Mouse (Mus musculus) heart, embryonic 11.5 days (tissue): ENCODE data around the gene Prox1. TPM values are rescaled to one million over a fixed set of nuclear protein-coding genes. Genes with fewer than 3 reads are reported as not detected.
A peak's percentile ranks its signal among the peaks of the same experiment; 100 is the strongest.

Experiments
- ATAC-seq: fragments of 200-750 bp; cut with Nextera tagmentation; replicated peaks from 2 replicates; pipeline ENCODE4 v1.8.0; 2017; ENCODE audit warnings: moderate library complexity; ENCODE audit not compliant: insufficient number of reproducible peaks, low FRiP score, low TSS enrichment
- H3K27ac ChIP-seq: fragments of 300-500 bp; sonication (generic); 2 replicates; pipeline ENCODE4 v1.5.1; 2014; ENCODE audit warnings: mild to moderate bottlenecking, low read depth, low read length
- H3K27me3 ChIP-seq: fragments of 300-500 bp; sonication (generic); 2 replicates; pipeline ENCODE4 v1.6.1; 2014; ENCODE audit warnings: mild to moderate bottlenecking, low read length, mixed read lengths; ENCODE audit not compliant: control insufficient read depth, insufficient read depth
- H3K36me3 ChIP-seq: fragments of 300-500 bp; sonication (generic); 2 replicates; pipeline ENCODE4 v1.6.1; 2014; ENCODE audit warnings: mild to moderate bottlenecking, low read length, moderate library complexity, mixed read lengths; ENCODE audit not compliant: control insufficient read depth, insufficient read depth
- H3K4me1 ChIP-seq: fragments of 300-500 bp; sonication (generic); 2 replicates; pipeline ENCODE4 v1.6.1; 2014; ENCODE audit warnings: low read length; ENCODE audit not compliant: control insufficient read depth, insufficient read depth
- H3K4me2 ChIP-seq: fragments of 300-500 bp; sonication (generic); 2 replicates; pipeline ENCODE4 v1.6.1; 2014; ENCODE audit warnings: mild to moderate bottlenecking, moderate library complexity
- H3K4me3 ChIP-seq: fragments of 300-500 bp; sonication (generic); 2 replicates; pipeline ENCODE4 v1.5.1; 2014; ENCODE audit warnings: low read depth, low read length
- H3K9ac ChIP-seq: fragments of 300-500 bp; sonication (generic); 2 replicates; pipeline ENCODE4 v1.6.1; 2014; ENCODE audit warnings: mild to moderate bottlenecking, low read depth, low read length, moderate library complexity
- H3K9me3 ChIP-seq: fragments of 300-500 bp; sonication (generic); replicated peaks from 2 replicates; pipeline ENCODE4 v1.6.1; 2016; ENCODE audit warnings: low read length; ENCODE audit not compliant: control insufficient read depth
- WGBS: fragments of 180-500 bp; shearing (Covaris S2); extraction: QIAGEN DNeasy Blood & Tissue Kit; methylation state at CpG from one replicate; pipeline ENCODE4 v1.1.7; 2014; ENCODE audit not compliant: insufficient replicate concordance; 5-methylcytosine and 5-hydroxymethylcytosine counted together
- polyA plus RNA-seq: library from polyadenylated mRNA; unstranded; fragments of >200 nt; fragmentation: Nextera tagmentation; extraction: Ambion mirVana; gene quantifications from 2 replicates; pipeline ENCODE4 v1.2.1, GENCODE M21; 2014

The Prox1 gene
- polyA plus RNA-seq: 12.6 and 17.9 TPM in 2 replicates

DNA sequence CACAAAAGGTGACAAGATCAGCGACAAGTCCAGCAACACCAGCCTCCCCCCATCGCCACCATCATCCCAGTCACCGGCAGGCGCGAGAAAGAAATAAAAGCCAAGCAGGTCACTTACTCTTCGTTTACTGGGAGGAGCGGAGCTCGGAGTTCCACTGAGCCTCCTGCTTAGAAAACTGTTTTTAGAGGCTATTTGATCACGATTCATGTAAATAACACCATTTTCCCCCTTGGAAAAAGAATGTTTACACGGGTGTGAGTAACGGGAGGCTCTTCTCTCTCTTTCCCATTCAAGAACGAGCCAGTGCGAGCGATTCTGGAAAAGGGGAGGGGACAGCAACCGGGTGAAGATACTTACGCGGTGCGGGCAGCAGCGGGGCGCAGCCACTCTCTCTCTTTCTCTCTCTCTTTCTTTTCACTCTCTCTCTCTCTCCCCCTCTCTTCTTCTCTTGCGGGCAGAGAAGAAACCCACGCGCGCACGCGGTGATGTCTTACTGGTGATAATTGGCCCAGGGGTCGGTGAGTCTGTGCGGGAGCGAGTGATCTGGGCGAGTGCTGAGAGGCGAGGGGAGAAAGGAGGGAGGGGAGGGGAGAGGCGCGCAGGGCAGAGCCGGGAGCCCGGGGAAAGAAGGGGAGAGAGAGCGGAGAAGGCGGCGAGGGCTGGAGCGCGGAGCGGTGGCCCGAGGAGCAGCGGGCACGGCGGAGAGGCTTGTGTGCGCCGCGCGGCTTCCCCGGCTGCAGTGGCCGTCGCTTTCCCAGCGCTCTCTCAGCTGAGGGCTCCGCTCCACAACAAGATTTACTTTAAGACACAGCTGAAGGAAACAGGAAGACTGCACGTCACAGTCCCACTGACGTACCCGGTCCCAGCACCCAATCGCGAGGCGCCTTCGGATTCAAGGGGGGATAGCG is at the start of gene Prox1:
Prox1 (minus strand) TSS at position 804 of the 908 bp plus-strand sequence.
- Histone ChIP-seq H3K4me3 (peak within 1 kb of the TSS; percentile 70), H3K4me2 (peak within 1 kb of the TSS; percentile 95), H3K9me3 (no peaks in the 10 kb centered on the region), H3K27me3 (peaks cover 10% of the 10 kb centered on the region), H3K9ac (peak within 1 kb of the TSS; percentile 94), H3K36me3 (no peaks in the 10 kb centered on the region), H3K4me1 (peaks cover 27% of the 10 kb centered on the region), H3K27ac (peak within 1 kb of the TSS; percentile 94)
- WGBS: under 1% methylated on average over 58 of the region's 62 CpGs
- peak; percentile 80 for ATAC-seq

DNA sequence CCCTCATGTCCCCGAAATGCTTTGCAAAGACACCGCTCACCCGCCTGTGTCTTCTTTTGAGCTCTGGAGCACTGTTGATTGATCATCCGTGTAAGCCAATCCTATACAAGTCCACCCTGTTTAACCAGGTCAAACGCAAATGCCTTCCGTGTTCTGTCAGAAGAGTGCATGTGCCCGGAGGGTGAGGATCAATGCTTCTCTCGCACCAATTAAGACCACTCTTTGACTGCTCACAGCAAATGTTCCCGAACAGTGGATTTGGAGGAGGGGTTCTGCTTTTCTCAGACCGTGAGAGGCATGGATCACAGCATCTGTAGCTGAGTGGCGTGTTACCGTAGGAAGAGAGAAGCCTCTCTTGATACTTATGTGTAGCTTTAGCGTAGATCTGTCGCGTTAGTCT is 46.1 kb upstream of the Prox1 start:
- no peak overlapping the region for H3K4me2 ChIP-seq
- no peaks in the 10 kb centered on the region for H3K4me1 ChIP-seq
- 85% methylated on average over 15 of the region's 15 CpGs for WGBS
- H3K9ac ChIP-seq: no peak overlapping the region
- no peak overlapping the region for H3K27ac ChIP-seq
- no peak overlapping the region for H3K4me3 ChIP-seq
- ATAC-seq: no peak
- no peaks in the 10 kb centered on the region for H3K9me3 ChIP-seq
- H3K27me3 ChIP-seq: no peaks in the 10 kb centered on the region
- H3K36me3 ChIP-seq: no peaks in the 10 kb centered on the region

DNA sequence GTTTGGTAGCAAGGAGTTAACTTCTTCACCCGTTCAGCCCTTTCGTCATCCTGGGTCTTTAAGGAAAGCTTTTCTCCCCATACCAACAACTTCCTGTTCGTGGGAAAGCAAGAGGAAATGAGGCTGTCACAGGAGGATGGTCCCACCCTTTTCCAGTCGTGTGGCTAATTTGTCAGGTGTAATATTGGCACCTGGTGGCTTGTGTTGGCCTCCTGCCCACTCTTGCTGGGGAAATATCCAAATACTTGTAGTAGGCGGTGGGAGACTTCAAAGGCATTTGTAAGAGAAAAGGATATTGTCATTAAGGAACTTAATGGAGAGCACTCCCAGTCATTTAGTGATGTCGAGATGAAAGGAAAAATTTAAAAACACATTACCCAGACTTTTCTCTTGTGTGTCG is 44.1 kb upstream of the Prox1 start:
- Histone ChIP-seq H3K27me3 (no peaks in the 10 kb centered on the region), H3K4me2 (no peak overlapping the region), H3K27ac (no peak overlapping the region), H3K4me3 (no peak overlapping the region), H3K9me3 (no peaks in the 10 kb centered on the region), H3K4me1 (no peaks in the 10 kb centered on the region), H3K36me3 (no peaks in the 10 kb centered on the region), H3K9ac (no peak overlapping the region)
- ATAC-seq: no peak
- WGBS: 67% methylated on average over 7 of the region's 7 CpGs

DNA sequence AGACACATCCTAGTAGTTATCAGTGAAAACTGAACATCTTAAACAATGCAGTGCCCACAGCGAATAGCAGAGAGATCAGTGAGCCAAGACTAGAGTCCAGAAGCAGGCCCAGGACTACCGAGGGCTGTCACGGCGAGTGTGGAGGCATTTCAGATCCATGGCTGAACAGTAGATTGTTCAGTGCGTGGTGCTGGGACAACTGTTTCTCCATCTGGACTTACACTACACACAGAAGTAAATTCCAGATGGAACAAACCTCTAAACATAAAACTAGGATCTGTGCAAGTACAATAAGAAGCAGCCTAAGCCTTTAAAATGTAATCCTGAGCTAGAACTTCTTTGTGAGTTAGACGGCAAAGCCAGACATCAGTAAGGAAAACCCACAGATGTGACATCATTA is 42.7 kb upstream of the Prox1 start:
- Histone ChIP-seq H3K9me3 (no peaks in the 10 kb centered on the region), H3K4me3 (no peak overlapping the region), H3K4me2 (no peak overlapping the region), H3K36me3 (no peaks in the 10 kb centered on the region), H3K9ac (no peak overlapping the region), H3K27me3 (no peaks in the 10 kb centered on the region), H3K27ac (no peak overlapping the region), H3K4me1 (peaks cover under 1% of the 10 kb centered on the region; the same call in 1 of the 2 replicates)
- ATAC-seq: no peak
- WGBS: 84% methylated on average over 6 of the region's 6 CpGs

DNA sequence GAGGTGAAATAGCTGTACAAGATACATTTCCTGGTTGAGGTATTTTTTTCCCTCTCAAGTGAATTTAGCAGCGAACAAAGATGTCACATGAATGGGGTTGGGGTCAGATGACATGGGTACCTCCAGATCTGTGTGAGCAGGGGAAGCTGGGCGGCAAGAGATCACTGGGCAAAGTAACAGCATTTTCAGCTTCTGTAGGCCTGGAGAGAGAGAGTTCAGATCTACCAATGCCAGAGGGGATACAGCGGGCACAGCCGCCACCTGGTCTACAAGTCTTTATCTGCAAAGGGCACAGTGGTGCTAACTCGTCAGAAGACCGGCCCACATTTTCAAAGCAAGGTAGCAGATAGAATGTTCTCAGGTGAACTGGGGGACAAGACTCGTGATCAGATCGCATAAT is 36.7 kb upstream of the Prox1 start:
- Histone ChIP-seq H3K36me3 (no peaks in the 10 kb centered on the region), H3K4me1 (peaks cover 5% of the 10 kb centered on the region; the same call in 1 of the 2 replicates), H3K27me3 (no peaks in the 10 kb centered on the region), H3K4me2 (no peak overlapping the region), H3K9ac (no peak overlapping the region), H3K9me3 (no peaks in the 10 kb centered on the region), H3K27ac (no peak overlapping the region), H3K4me3 (no peak overlapping the region)
- 77% methylated on average over 8 of the region's 8 CpGs for WGBS
- ATAC-seq: no peak

DNA sequence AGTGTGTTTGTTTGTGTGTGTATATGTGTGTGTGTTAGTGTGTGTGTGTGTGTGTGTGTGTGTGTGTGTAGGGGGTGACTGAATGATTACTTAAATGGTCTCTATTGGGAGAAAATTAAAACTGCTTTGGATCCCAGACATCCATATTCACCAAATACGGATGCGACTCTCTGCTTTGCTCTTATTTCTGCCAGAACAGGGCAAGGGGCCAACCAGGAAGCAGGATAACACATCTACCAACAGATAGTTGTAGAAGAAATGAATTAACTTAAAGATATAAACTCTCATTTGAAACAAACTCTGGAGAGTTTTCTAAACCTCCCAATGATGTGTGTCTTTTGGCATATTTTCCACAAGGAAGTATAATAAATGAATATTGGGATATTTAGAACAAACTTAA is 35.2 kb upstream of the Prox1 start:
- no peak overlapping the region for H3K27ac ChIP-seq
- H3K36me3 ChIP-seq: no peaks in the 10 kb centered on the region
- no peak overlapping the region for H3K9ac ChIP-seq
- no peak for ATAC-seq
- H3K9me3 ChIP-seq: no peaks in the 10 kb centered on the region
- H3K4me2 ChIP-seq: no peak overlapping the region
- no peaks in the 10 kb centered on the region for H3K27me3 ChIP-seq
- peaks cover 5% of the 10 kb centered on the region; the same call in 1 of the 2 replicates for H3K4me1 ChIP-seq
- WGBS: 85% methylated on average over 2 of the region's 2 CpGs
- no peak overlapping the region for H3K4me3 ChIP-seq

DNA sequence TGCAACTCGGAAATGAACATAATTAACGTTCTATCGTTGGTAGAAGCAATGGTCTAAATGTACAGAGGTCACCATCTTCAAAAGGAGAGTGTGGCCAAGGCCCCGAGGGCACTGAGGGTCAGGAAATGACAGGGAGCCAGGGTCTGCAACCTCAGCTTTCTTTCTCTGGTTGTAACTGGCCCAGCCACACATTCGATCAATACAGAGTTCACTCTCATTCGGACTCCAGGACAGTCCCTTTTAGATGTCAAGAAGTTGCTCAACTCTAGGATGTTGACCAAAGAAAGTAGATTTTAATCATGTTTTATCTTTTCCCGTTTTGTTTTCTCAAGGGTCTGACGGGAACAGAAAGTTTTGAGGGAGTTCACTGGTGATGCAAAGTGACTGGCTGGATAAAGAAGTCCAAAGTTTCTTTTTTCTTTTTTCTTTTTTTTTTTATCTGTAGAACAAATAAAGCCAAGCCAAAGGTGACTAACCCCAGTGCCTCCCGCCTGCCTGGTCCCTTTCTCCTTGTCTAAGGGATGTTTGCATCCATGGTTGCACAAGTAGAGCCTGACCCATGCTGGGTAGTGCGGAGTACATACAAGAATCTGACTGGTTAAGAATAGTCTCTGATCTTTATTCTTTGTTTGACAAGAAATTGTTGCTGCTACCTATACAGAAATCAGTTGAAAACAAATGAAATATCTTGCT is 34.0 kb upstream of the Prox1 start:
- H3K9me3 ChIP-seq: no peaks in the 10 kb centered on the region
- no peaks in the 10 kb centered on the region for H3K36me3 ChIP-seq
- no peak overlapping the region for H3K4me3 ChIP-seq
- no peak overlapping the region for H3K9ac ChIP-seq
- WGBS: 65% methylated on average over 10 of the region's 10 CpGs
- H3K27me3 ChIP-seq: no peaks in the 10 kb centered on the region
- no peak overlapping the region for H3K4me2 ChIP-seq
- peaks cover 5% of the 10 kb centered on the region; the same call in 1 of the 2 replicates for H3K4me1 ChIP-seq
- no peak overlapping the region for H3K27ac ChIP-seq
- no peak for ATAC-seq

DNA sequence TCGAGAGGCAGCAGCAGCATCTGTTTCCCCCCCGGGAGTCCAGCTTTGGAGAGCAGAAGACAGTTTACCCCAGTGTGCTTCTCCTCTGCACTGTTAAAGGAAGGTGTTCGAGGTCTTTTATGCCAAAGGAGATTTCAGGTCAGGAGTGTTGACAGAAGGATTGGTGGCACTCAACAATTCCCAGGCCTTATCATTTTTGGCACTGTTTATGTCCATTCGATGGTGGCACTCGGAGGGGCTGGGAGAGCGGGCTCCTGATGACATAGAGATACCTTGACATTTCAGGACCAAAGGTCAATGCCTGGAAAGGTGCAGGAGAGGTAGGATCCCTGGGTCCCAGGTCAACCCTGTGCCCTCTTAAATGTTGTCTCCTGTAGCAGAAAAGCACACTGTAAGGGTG is 31.2 kb upstream of the Prox1 start:
- Histone ChIP-seq H3K4me3 (no peak overlapping the region), H3K36me3 (no peaks in the 10 kb centered on the region), H3K4me2 (no peak overlapping the region), H3K9ac (no peak overlapping the region), H3K4me1 (no peaks in the 10 kb centered on the region), H3K9me3 (no peaks in the 10 kb centered on the region), H3K27ac (no peak overlapping the region), H3K27me3 (no peaks in the 10 kb centered on the region)
- ATAC-seq: no peak
- WGBS: 30% methylated on average over 6 of the region's 6 CpGs
